Mouse (Mus musculus) embryo, embryonic 10.5 days (tissue): ENCODE data around the gene Wdr45.
"Not testable (repeated sequence)": the region's sequence is repeated elsewhere in the genome, so short reads cannot be mapped to it uniquely, and the experiment has no call there.

Experiments used
- DNase-seq: peaks from one replicate; pipeline ENCODE4 v3.0.0-alpha.2; 2015; ENCODE audit warnings: low spot score

Gene Wdr45

DNA sequence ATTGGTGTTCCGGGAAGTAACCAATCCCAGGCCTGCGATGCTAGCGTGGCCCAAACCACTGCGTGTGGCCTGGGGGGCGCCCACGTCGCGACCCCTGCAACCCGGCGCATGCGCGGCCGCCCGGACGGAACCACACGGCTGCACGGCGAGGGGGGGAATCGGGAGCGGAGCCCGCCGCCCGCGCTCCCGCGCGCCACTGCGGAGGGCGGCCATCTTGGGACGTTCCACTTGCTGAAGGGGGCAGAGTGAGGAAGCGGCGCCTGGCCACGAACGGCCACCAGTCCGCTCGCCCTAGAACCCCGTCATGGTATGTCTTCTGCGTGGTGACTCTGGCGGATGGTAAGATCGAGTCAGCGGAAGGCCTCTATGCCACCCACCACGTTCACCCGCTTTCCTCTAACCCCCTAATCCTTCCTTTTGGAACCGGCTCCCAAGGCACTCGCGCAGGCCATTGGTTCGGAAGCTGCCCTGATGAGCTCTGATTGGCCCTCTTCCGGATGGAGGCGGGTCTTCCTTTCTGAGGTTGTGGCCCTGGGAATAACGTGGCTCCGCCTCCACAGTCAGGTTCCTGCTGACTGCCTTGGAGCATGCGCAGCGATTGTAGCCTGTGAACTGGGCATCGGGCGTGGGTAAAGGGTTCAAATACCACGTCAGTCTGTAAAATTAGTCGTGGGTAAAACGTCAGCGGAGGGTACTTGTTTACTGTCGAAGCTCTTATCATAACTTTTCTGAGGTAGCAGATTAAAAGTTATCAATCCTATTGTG, at the start of gene Wdr45:
Wdr45 (plus strand) TSS at position 199 of the 765 bp plus-strand sequence.
- peak; percentile 95 for DNase-seq

- DNase-seq: no peak
These were observed 49.3 kb upstream of the Wdr45 start for GRCm38 (mm10) chrX:7664791-7665190.

DNA sequence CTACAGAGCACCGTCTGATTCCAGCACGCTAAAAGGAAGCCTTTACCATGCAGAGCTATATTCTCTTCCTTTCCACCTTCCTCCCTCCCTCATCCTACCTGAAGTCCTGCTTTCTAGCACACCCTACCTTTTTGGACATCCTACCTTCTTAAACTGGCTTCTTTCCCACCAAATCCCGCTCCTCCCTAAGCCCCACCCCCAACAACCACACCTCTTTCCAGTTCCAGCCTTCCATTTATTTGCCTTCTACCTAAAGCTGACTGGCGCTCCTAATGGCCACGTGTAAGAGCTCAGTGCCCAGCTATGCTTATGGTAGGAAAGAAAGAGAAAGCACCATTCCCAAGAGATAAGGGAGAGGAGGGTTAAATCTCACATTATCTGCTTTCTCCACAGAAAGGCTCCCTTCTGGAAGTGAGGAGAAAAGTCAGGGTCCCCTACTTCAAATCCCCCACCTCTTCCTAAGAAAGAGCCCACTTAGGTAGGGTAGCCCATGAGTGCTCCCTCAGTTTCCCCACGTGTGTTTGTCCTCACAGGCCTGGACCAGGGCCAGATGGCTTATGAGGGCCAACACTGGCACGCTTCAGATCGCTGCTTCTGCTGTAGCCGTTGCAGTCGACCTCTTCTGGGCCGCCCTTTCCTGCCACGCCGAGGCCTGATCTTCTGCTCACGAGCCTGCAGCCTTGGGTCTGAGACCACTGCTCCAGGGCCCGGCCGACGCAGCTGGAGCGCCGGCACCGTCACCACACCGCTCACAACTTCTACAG, 48.2 kb upstream of the Wdr45 start:
- DNase-seq: no peak

- peak; percentile 61 for DNase-seq
These were observed 43.7 kb upstream of the Wdr45 start for GRCm38 (mm10) chrX:7670390-7670881.

- DNase-seq: peak; percentile 23
These were observed 43.1 kb upstream of the Wdr45 start, which contains the start of gene Plp2 for GRCm38 (mm10) chrX:7670921-7671623. Gene Plp2 (minus strand): TSS chrX:7671390.

- no peak for DNase-seq
These were observed 41.4 kb upstream of the Wdr45 start for GRCm38 (mm10) chrX:7672739-7673138.

GRCm38 (mm10) chrX:7673578-7674281, 40.4 kb upstream of the Wdr45 start:
- DNase-seq: peak; percentile 40

- DNase-seq: peak; percentile 21
These were observed 39.7 kb upstream of the Wdr45 start for GRCm38 (mm10) chrX:7674284-7675000.

DNA sequence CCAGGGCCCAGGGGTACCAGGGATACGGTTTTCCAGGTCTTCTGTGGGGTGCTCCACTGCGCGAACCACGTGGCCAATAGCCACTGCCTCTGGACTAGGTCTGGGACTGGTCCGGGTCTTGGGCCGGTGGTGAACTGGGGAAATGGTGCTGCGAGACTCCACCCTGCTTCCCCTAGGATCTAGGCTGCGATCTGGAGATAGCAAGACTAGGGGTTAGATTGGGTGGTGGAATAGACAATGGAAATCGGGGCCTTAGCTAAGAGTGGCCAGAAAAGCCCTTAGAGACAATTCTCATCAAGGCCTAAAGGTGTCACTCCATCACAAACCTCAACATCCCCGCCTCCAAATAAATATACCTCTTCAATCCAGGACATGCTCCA, 39.1 kb upstream of the Wdr45 start:
- DNase-seq: no peak

GRCm38 (mm10) chrX:7678986-7679385, 35.1 kb upstream of the Wdr45 start:
- DNase-seq: no peak

DNA sequence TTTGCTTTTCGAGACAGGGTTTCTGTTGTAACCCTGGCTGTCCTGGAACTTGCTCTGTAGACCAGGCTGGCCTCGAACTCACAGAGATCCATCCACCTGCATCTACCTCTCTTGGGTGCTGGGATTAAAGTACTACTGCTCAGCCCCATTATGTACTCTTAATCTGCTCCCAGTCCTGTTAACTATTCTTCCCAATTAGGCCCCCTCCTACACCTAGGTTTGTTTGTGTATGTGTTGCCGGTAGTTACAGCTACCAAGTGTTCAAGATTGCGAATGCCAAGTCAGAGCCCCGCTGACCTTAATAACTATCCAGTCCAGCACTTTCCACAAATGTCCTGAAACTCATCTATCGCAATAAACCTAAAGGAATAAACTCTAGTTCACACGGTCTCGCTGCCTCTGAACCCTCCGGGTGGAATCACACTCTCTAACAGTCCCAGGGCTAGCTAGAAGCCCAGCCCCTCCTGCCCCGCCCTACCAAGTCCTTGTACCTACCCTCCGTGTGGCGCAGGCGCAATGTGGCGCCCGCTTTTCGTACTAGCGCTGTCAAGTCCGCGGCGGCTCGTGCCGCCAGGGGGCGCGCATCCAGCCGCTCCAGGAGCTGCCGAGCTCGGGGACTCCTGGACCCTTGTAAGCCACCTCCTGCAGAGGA, 34.6 kb upstream of the Wdr45 start:
- peak; percentile 92 for DNase-seq

GRCm38 (mm10) chrX:7680057-7680412, 34.1 kb upstream of the Wdr45 start:
- no peak for DNase-seq

GRCm38 (mm10) chrX:7680864-7681263, 33.3 kb upstream of the Wdr45 start, which contains the start of gene Magix:
Gene Magix (minus strand): TSS chrX:7681251.
- no peak for DNase-seq

GRCm38 (mm10) chrX:7688321-7688720, 25.8 kb upstream of the Wdr45 start:
- DNase-seq: no peak

DNA sequence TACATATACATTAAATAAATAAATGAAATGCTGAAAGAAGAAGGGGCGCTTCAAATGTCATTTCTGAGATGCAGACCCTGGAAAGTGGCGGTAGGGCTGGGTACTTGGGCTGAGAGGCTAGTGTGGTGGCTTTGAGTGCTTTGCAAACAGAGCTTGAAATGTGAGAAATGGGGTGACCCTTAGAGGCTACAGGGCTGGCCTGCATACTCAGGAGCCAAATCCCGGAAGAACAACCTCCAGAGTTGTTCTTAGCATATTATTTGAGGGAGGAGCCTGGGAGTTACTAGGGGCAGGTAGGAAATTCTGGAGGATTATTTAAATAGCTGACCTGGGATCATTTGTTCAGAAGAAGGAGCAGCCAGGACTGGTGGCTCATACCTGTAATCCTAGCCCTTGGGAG, 23.6 kb upstream of the Wdr45 start:
- no peak for DNase-seq

GRCm38 (mm10) chrX:7692862-7693261, 21.3 kb upstream of the Wdr45 start:
- peak; percentile 43 for DNase-seq

DNA sequence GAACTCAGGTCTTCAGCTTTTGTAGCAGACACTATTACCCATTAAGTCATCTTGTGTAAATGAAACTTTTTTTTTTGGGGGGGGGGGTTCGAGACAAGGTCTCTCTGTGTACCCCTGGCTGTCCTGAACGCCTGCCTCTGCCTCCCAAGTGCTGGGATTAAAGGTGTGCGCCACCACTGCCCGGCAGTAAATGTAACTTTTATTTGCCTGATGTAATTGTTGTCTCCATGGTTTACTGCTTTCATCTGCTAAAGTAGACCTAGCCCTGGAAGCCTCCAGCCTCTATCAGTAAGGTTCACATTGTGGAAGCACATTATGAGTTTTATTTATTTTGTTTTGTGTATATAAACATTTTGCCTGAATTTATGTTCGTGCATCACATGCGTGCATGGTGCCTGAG, 17.6 kb upstream of the Wdr45 start:
- no peak for DNase-seq

DNA sequence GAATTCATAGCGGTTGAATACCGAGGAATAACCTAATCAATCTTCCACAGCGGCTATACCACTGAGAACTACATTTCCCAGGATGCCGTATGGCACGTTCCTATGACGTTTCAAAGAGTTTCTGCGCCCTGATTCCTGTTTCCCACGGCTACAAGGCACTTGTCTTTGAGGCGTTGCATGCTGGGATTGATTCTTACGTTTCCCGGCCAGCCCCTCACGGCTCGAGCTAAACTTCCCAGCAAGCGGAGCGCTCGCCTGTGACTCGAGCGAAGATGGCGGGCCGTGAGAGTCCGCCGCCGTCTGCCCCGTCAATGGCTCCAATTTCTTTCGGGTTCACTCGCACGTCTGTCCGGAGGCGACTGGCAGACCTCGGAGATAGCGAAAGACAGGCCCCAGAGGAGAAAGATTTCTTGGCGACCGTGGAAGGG, 17.2 kb upstream of the Wdr45 start, which contains the start of gene Gpkow:
Gpkow (plus strand) TSS at position 178 of the 428 bp plus-strand sequence.
- peak; percentile 94 for DNase-seq

DNA sequence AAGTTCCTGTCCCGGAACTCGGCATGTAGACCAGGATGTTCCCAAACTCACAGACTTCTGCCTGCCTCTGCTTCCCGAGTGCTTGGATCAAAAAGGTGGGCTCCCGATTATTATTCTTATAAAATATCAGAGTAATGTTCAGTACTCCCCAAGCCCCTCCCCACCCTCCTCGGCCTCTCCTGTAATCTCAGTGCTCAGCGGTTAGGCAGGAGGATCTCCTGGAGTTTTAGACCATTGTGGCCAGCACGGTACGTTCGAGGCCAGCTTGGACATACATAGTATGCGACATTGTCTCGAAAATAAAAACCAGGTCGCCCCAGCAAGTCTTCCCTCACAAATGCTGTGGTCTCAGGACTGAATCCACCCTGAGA, 384 bp upstream of the Wdr45 start:
- DNase-seq: not testable (repeated sequence)

- not testable (repeated sequence) for DNase-seq
These were observed 1.9 kb downstream of the Wdr45 start for GRCm38 (mm10) chrX:7716058-7716457.
